Mouse (Mus musculus) megakaryocyte, embryonic 14.5 days (primary cell): ENCODE measurements at regions not wholly inside any gene's neighbourhood (a gene's known extent, or its start where the extent isn't known, plus 50 kb on each side); places are given as distances from the start of the nearest gene placed in this dataset.

Source experiments
- FLI1 ChIP-seq: IDR thresholded peaks from 2 replicates; pipeline ENCODE4 v1.6.1; 2012; ENCODE audit warnings: low read length, inconsistent platforms, mixed read lengths
- GATA1 ChIP-seq: IDR thresholded peaks from 3 replicates; pipeline ENCODE4 v1.6.1; 2012; ENCODE audit warnings: mixed read lengths, low read length, inconsistent platforms, borderline replicate concordance

DNA sequence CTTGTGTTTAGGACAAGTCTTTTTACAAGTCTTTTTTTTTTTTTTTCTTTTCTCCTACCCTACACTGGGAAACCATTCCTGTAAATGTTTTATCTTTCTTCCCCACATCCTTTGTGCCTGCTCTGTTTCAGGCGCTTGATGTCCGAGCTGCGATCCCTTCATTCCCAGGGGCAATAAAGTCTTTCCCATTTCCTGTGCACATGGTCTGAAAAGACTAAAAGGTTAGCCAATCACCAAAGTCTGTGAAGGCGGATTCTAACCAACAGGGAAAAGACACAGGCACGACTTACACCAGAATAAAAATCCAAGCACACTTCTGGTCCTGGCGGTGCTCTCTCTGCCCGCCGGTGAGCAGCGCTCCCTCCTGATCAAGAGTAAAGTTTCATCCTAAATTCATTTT is 135.3 kb upstream of the Slc38a2 start:
- no peak for TF ChIP-seq GATA1
- no peak for TF ChIP-seq FLI1
